Mouse (Mus musculus) E14TG2a.4 (cell line): ENCODE data around the gene Slco2b1.

Experiments used
- H3K27me3 ChIP-seq: 2 replicates; pipeline ENCODE4 v1.6.1; 2014; ENCODE audit warnings: low read length, control low read depth; ENCODE audit not compliant: insufficient read depth
- H3K36me3 ChIP-seq: 2 replicates; pipeline ENCODE4 v1.6.1; 2014; ENCODE audit warnings: low read length, control low read depth; ENCODE audit not compliant: insufficient read depth
- H3K4me1 ChIP-seq: replicated peaks from 2 replicates; pipeline ENCODE4 v1.6.1; 2014; ENCODE audit warnings: low read depth, low read length, control low read depth
- H3K4me3 ChIP-seq: replicated peaks from 2 replicates; pipeline ENCODE4 v1.5.1; 2014; ENCODE audit warnings: mild to moderate bottlenecking, low read length
- H3K9me3 ChIP-seq: 2 replicates; pipeline ENCODE4 v1.6.1; 2014; ENCODE audit warnings: low read length, control low read depth
- CTCF ChIP-seq: conservative IDR thresholded peaks from 2 replicates; pipeline ENCODE4 v1.5.1; 2014; ENCODE audit warnings: low read length
- NANOG ChIP-seq: IDR thresholded peaks from 2 replicates; pipeline ENCODE4 v1.6.1; 2014; ENCODE audit warnings: borderline replicate concordance, low read length, mixed read lengths
- POU5F1 ChIP-seq: IDR thresholded peaks from 2 replicates; pipeline ENCODE4 v1.6.1; 2014; ENCODE audit warnings: low read length, borderline replicate concordance

The Slco2b1 gene

GRCm38 (mm10) chr7:99684086-99684485, 27.1 kb downstream of the Slco2b1 start:
- TF ChIP-seq CTCF: no peak
- TF ChIP-seq NANOG: no peak
- no peak for TF ChIP-seq POU5F1
- no peak overlapping the region for H3K4me3 ChIP-seq
- H3K36me3 ChIP-seq: no peaks in the 10 kb centered on the region
- H3K27me3 ChIP-seq: peaks cover 9% of the 10 kb centered on the region
- no peaks in the 10 kb centered on the region for H3K4me1 ChIP-seq
- no peaks in the 10 kb centered on the region for H3K9me3 ChIP-seq

DNA sequence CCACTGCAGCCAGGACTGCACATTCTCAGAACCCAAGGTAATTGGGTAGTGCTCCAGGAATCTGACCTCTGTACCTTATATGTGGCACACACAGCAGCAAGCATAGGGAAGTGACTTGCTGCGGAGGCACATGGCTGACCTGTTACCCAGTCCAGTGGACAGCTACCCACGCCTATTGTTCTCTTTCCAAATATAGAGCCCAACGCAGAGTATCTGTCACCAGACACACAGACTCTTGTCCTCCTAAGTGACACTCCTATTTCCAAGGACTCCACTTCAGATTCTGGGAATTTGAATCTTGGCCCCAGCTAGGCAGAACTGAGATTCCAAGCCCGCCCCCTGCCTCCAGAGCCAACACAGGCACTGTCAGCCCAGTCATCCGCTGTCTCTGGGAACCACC, 30.4 kb downstream of the Slco2b1 start:
- Histone ChIP-seq H3K9me3 (no peaks in the 10 kb centered on the region), H3K27me3 (peaks cover 6% of the 10 kb centered on the region; the same call in 1 of the 2 replicates), H3K4me3 (no peak overlapping the region), H3K4me1 (no peaks in the 10 kb centered on the region), H3K36me3 (no peaks in the 10 kb centered on the region)
- TF ChIP-seq POU5F1 (no peak), CTCF (no peak), NANOG (no peak)

- H3K36me3 ChIP-seq: no peaks in the 10 kb centered on the region
Measured at GRCm38 (mm10) chr7:99674890-99675289, 36.2 kb downstream of the Slco2b1 start.

GRCm38 (mm10) chr7:99674209-99674608, 36.9 kb downstream of the Slco2b1 start:
- Histone ChIP-seq H3K4me3 (no peak overlapping the region), H3K4me1 (no peaks in the 10 kb centered on the region)
- no peak for TF ChIP-seq NANOG
- TF ChIP-seq CTCF: no peak
- no peak for TF ChIP-seq POU5F1

More at GRCm38 (mm10) chr7:99674890-99675289, 36.2 kb downstream of the Slco2b1 start:
- TF ChIP-seq POU5F1 (no peak), NANOG (no peak), CTCF (no peak)
- Histone ChIP-seq H3K4me3 (no peak overlapping the region), H3K27me3 (no peaks in the 10 kb centered on the region), H3K4me1 (no peaks in the 10 kb centered on the region), H3K9me3 (no peaks in the 10 kb centered on the region)

DNA sequence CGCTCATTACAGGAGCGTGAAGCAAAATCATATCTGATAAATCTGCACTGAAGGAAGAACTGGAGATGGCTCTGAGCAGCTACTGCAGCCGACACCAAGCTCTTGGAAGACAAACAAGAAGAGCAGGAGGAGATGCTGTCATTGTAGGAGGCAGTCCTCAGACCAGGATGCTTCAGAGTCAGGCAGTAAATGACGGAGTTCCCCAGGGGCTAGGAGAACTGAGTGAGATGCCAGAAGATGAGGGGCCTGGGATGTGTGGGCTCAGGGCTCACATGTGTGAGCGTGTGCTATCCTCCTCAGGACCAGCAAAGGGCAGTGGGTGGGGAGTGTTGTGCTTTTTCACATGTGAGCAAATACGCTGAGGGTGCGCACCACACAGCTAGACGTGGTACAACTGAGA, 38.0 kb downstream of the Slco2b1 start:
- Histone ChIP-seq H3K9me3 (no peaks in the 10 kb centered on the region), H3K36me3 (no peaks in the 10 kb centered on the region), H3K4me3 (no peak overlapping the region), H3K4me1 (no peaks in the 10 kb centered on the region; the same call in 1 of the 2 replicates), H3K27me3 (peaks cover 11% of the 10 kb centered on the region)
- TF ChIP-seq CTCF: no peak
- TF ChIP-seq POU5F1: no peak
- TF ChIP-seq NANOG: no peak

More at GRCm38 (mm10) chr7:99674209-99674608, 36.9 kb downstream of the Slco2b1 start:
- peaks cover under 1% of the 10 kb centered on the region; the same call in 1 of the 2 replicates for H3K27me3 ChIP-seq
- H3K36me3 ChIP-seq: no peaks in the 10 kb centered on the region
- H3K9me3 ChIP-seq: no peaks in the 10 kb centered on the region

GRCm38 (mm10) chr7:99671544-99672435, 39.4 kb downstream of the Slco2b1 start:
- no peak overlapping the region for H3K4me3 ChIP-seq
- H3K4me1 ChIP-seq: peaks cover 3% of the 10 kb centered on the region; the same call in 1 of the 2 replicates
- TF ChIP-seq NANOG (no peak), CTCF (no peak)
- H3K36me3 ChIP-seq: no peaks in the 10 kb centered on the region
- no peaks in the 10 kb centered on the region for H3K9me3 ChIP-seq
- peaks cover 19% of the 10 kb centered on the region for H3K27me3 ChIP-seq

- H3K27me3 ChIP-seq: peaks cover 19% of the 10 kb centered on the region
- H3K4me3 ChIP-seq: no peak overlapping the region
- H3K9me3 ChIP-seq: no peaks in the 10 kb centered on the region
- H3K36me3 ChIP-seq: no peaks in the 10 kb centered on the region
- peaks cover 6% of the 10 kb centered on the region; the same call in 1 of the 2 replicates for H3K4me1 ChIP-seq
- TF ChIP-seq NANOG (no peak), CTCF (no peak), POU5F1 (no peak)
Measured at GRCm38 (mm10) chr7:99670915-99671314, 40.2 kb downstream of the Slco2b1 start.

GRCm38 (mm10) chr7:99668802-99669201, 42.3 kb downstream of the Slco2b1 start:
- H3K9me3 ChIP-seq: no peaks in the 10 kb centered on the region
- no peak overlapping the region for H3K4me3 ChIP-seq
- TF ChIP-seq POU5F1: no peak
- TF ChIP-seq NANOG: no peak
- no peak for TF ChIP-seq CTCF
- H3K27me3 ChIP-seq: peaks cover 33% of the 10 kb centered on the region
- no peaks in the 10 kb centered on the region for H3K36me3 ChIP-seq
- H3K4me1 ChIP-seq: peaks cover 6% of the 10 kb centered on the region; the same call in 1 of the 2 replicates

DNA sequence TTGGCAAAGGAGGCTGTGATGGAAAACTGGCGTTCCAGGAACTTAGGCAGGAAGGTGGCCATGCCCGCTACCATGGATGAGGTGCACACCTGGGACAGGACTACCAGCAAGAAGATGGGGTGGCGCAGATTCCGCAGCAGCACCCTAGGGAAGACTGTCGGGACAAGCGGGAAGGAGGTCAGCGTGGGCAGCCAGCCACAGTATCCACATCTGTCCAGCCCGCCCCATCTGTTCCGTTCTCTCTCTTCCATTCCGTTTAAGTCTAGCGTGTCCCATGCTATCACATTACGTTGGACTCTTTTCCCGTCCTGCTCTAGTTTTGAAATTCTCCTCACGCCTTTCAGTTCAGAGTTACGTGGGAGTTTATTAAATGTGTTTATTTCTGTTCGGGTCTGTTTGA, 44.0 kb downstream of the Slco2b1 start:
- H3K36me3 ChIP-seq: no peaks in the 10 kb centered on the region
- no peaks in the 10 kb centered on the region for H3K9me3 ChIP-seq
- 0 out of 2 replicates have a peak overlapping the region, but pooled peaks have one; percentile 27 for H3K4me3 ChIP-seq
- H3K27me3 ChIP-seq: peaks cover 36% of the 10 kb centered on the region
- no peak for TF ChIP-seq POU5F1
- TF ChIP-seq NANOG: no peak
- no peak for TF ChIP-seq CTCF
- peaks cover 6% of the 10 kb centered on the region; the same call in 1 of the 2 replicates for H3K4me1 ChIP-seq
